Comparison of ENCODE assay signal across 13 mouse cellular contexts in genomic region chr12:80574318-80574717, GRCm38 (mm10). TPM values are rescaled to one million over a fixed set of nuclear protein-coding genes. Genes with fewer than 3 reads are reported as not detected.
A peak's percentile ranks its signal among the peaks of the same experiment; 100 is the strongest.
DNase-seq lines count a peak whose midpoint lies in the region; ATAC-seq and TF ChIP-seq lines count a peak whose summit lies in the region.
"Had no signal": no experiment of that assay in that cellular context is flagged by ENCODE, and none has a peak within 500 bp of the region (broad histone marks: within the 10 kb centered on the region; RNA-seq: fewer than 3 reads in every experiment).

No protein-coding gene starts in this region.

- H3K4me3 ChIP-seq in gastrocnemius, adult 2 months: no peak overlapping the region
- H3K4me3 ChIP-seq in neural tube, embryonic 12.5 days: no peak overlapping the region
- no peak overlapping the region for H3K4me3 ChIP-seq in limb, embryonic 15.5 days

- peak overlapping the region; percentile 49; the same call in 1 of the 2 replicates for H3K27ac ChIP-seq in gastrocnemius, adult 2 months
- H3K27ac ChIP-seq in neural tube, embryonic 12.5 days: no peak overlapping the region
- H3K27ac ChIP-seq in limb, embryonic 15.5 days: peak overlapping the region; percentile 55; the same call in 1 of the 2 replicates

- no peaks in the 10 kb centered on the region for H3K9me3 ChIP-seq in neural tube, embryonic 12.5 days
- no peaks in the 10 kb centered on the region for H3K9me3 ChIP-seq in limb, embryonic 15.5 days

- H3K9ac ChIP-seq in neural tube, embryonic 12.5 days: 0 out of 2 replicates have a peak overlapping the region, but pooled peaks have one; percentile 26
- H3K9ac ChIP-seq in limb, embryonic 15.5 days: no peak overlapping the region

- TF ChIP-seq CTCF in gastrocnemius, adult 2 months (IDR thresholded peaks at IDR 0.05): no peak

- WGBS in neural tube, embryonic 12.5 days: 85% methylated on average over 4 of the region's 4 CpGs
- 89% methylated on average over 4 of the region's 4 CpGs for WGBS in limb, embryonic 15.5 days

- no peaks in the 10 kb centered on the region for H3K36me3 ChIP-seq in neural tube, embryonic 12.5 days
- H3K36me3 ChIP-seq in limb, embryonic 15.5 days: no peaks in the 10 kb centered on the region

- DNase-seq in gastrocnemius, adult 2 months: no peak
- DNase-seq in gastrocnemius, adult 18-20 months (ENCODE audit: low spot score): no peak
- DNase-seq in neural tube, embryonic 10.5 days (ENCODE audit: extremely low spot score, low spot score): no peak
- no peak for DNase-seq in cerebellum, adult 8-10 months
- no peak for DNase-seq in thymus, postnatal 36 days
- DNase-seq in layer of hippocampus, adult 18-20 months (ENCODE audit: low spot score in 2 of 2): no peak
- DNase-seq: adrenal gland, postnatal 25 days; B cell, adult 2 months; cerebellum, postnatal 10 days; left cerebral cortex, postnatal 4 days had no signal

- intact Hi-C loops in gastrocnemius, adult 2 months (cut with DNase I): no loop called here

- H3K27me3 ChIP-seq in neural tube, embryonic 12.5 days (replicated peaks): no peaks in the 10 kb centered on the region
- H3K27me3 ChIP-seq in limb, embryonic 15.5 days: no peaks in the 10 kb centered on the region

- ATAC-seq in neural tube, embryonic 12.5 days (ENCODE audit: low FRiP score, low read depth): no peak
- no peak for ATAC-seq in limb, embryonic 15.5 days (ENCODE audit: insufficient number of reproducible peaks, low FRiP score, low TSS enrichment, low read depth)

- H3K4me1 ChIP-seq in neural tube, embryonic 12.5 days: peaks cover 10% of the 10 kb centered on the region; the same call in 1 of the 2 replicates
- H3K4me1 ChIP-seq in limb, embryonic 15.5 days: peaks cover 10% of the 10 kb centered on the region; the same call in 1 of the 2 replicates

- H3K4me2 ChIP-seq in neural tube, embryonic 12.5 days (replicated peaks): 0 out of 2 replicates have a peak overlapping the region, but pooled peaks have one; percentile 30
- H3K4me2 ChIP-seq in limb, embryonic 15.5 days: no peak overlapping the region

RNA-seq across cellular contexts. Expression of gene Galnt16, which starts 56.2 kb away (rescaled TPM):
- total RNA-seq in gastrocnemius, adult 2 months (2021): 1 to 10 TPM; 2.4 to 3.8 TPM
- 1 to 10 TPM; 3.0 TPM for total RNA-seq in gastrocnemius, adult 18-20 months (2021)
- polyA plus RNA-seq in neural tube, embryonic 12.5 days (2016; fragmentation: Nextera tagmentation; extraction: Ambion mirVana): 21.7 and 22.6 TPM in 2 replicates
- polyA plus RNA-seq in limb, embryonic 15.5 days (2015; fragmentation: Nextera tagmentation; extraction: Ambion mirVana): 23.5 and 24.9 TPM in 2 replicates
- 100 to 1,000 TPM; 192 to 196 TPM for total RNA-seq in layer of hippocampus, adult 18-20 months (2021)
- total RNA-seq: hematopoietic stem cell, adult 5-6 weeks had no signal

Comparison
In these comparisons a context has a peak if more than half of its experiments do, and no peak if none do; other contexts are left out.
1. RNA of gene Galnt16, which starts 56.2 kb away (total RNA-seq): 192 to 196 TPM in layer of hippocampus, adult 18-20 months; 2.4 to 3.8 TPM in gastrocnemius, adult 2 months and 3.0 TPM in gastrocnemius, adult 18-20 months; every median in the first group is over 10 times any median in the second.